Mouse (Mus musculus) olfactory bulb, adult 2 months (tissue): ENCODE data around the gene Pim2.

Experiments
- CTCF ChIP-seq: fragments of 200-500 bp; IDR thresholded peaks from 2 replicates; pipeline ENCODE4 v1.5.1; 2012; ENCODE audit warnings: low read depth, mild to moderate bottlenecking, low read length, moderate library complexity; ENCODE audit not compliant: insufficient read depth
- POLR2A ChIP-seq: fragments of 200-500 bp; IDR thresholded peaks from 2 replicates; pipeline ENCODE4 v1.6.1; 2012; ENCODE audit warnings: mild to moderate bottlenecking, low read depth, low read length, moderate library complexity; ENCODE audit not compliant: insufficient read depth

GRCm38 (mm10) chrX:7928270-7928790 lies 50.3 kb downstream of the Pim2 start, which contains the start of gene Eras:
- no peak for TF ChIP-seq CTCF
- no peak for TF ChIP-seq POLR2A
